Mouse (Mus musculus) skeletal muscle tissue, postnatal 0 days (tissue): ENCODE results near the gene Ipo9. TPM values are rescaled to one million over a fixed set of nuclear protein-coding genes. Genes with fewer than 3 reads are reported as not detected.

Experiments used
- microRNA-seq, 2 experiments: library from miRNA; unstranded; fragments of <30 nt; microRNA quantifications; one replicate each; pipeline ENCODE4; 2016
- polyA plus RNA-seq: library from polyadenylated mRNA; unstranded; fragments of >200 nt; fragmentation: Nextera tagmentation; extraction: Ambion mirVana; gene quantifications from 2 replicates; pipeline ENCODE4 v1.2.1, GENCODE M21; 2015

Gene Ipo9
- polyA plus RNA-seq = 29.1 and 34.0 TPM in 2 replicates

GRCm38 (mm10) chr1:135429901-135430668 is at the start of gene Ipo9:
Gene Ipo9 (minus strand): TSS chr1:135430499.

DNA sequence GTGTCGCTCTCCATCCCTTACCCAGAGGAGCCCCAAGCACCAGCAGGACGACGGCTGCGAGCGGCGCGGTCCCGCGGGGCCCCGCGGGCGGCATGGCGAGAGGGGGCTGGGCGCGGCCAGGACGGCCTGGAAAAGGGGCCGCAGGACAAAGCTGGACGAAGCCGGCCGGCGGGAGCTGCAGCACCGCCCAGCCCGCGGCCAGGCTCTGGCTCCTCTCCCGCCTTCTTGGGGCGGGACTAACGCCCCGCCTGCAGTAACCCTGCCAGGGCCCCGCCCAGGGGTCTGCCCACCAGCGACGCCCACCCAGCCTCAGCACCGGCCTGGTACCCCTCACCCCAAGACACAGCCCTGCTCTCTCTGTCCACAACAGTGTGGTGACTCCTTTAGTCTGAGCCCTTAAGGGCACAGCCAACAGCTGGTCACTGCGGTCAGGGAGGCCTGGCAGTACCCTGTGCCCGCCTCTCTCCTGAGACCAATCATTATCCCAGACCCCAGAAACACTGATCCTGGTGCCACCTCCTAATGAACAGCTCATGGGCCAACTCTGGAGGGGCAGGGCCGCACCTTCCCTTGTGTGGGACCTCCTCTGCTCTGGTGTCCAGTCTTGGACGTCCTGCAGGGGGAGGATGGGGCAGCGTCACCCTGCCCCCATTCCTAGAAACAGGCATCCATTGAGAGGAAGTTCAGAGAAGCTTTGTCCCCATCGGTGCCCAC is 55.3 kb downstream of the Ipo9 start, which contains the start of gene Shisa4:
Shisa4 (minus strand) TSS at position 370 of the 714 bp plus-strand sequence.

Small RNA genes within 50 kb of the gene (microRNA-seq; reads per million reads assigned to microRNA genes)
- 0.10 to 0.42 reads per million in 2 experiments for gene Mir1231

Other genes starting within 250 kb of the Ipo9 start
- 0.91 and 1.3 TPM in 2 replicates for gene Elf3, start 171.9 kb downstream of the Ipo9 start, polyA plus RNA-seq
- 26.4 and 35.2 TPM in 2 replicates for gene Rnpep, start 146.4 kb downstream of the Ipo9 start, polyA plus RNA-seq
- gene Timm17a, start 116.7 kb downstream of the Ipo9 start, polyA plus RNA-seq = 326 and 337 TPM in 2 replicates
- 1.4 and 2.2 TPM in 2 replicates for gene Lmod1, start 105.7 kb downstream of the Ipo9 start, polyA plus RNA-seq
- gene Shisa4, start 55.3 kb downstream of the Ipo9 start, polyA plus RNA-seq = 117 and 123 TPM in 2 replicates
- gene Nav1, start 176.8 kb upstream of the Ipo9 start, polyA plus RNA-seq = 3.9 TPM in 2 replicates